17 mouse cellular contexts compared by ENCODE assay signal in the genomic region with DNA sequence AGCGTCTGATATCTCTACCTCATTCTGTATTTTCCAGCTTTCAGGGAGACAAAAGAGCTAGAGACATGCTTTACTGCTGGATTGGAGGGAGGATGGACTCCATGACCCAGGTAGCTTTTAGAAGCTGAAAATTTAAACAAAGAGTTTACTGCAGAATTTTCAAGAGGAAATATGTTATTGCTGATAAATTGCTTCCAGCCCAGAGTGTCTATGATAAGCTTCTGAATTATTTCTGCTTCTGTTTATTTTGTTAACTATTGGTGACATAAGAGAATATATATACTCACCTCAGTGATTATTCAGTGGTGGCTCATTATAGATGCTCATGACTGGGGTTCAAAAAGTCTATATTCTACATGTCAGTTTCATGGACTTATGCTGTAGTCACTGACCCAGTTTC.
DNase-seq lines count a peak whose midpoint lies in the region; TF ChIP-seq lines count a peak whose summit lies in the region.
"Had no signal": no experiment of that assay in that cellular context is flagged by ENCODE, and none has a peak within 500 bp of the region (broad histone marks: within the 10 kb centered on the region; RNA-seq: fewer than 3 reads in every experiment).

No protein-coding gene starts in this region.

- no peak overlapping the region for H3K4me3 ChIP-seq in MEL (ENCODE audit: control insufficient read depth in 1 of 2, insufficient read depth in 1 of 2, low read depth in 2 of 2, low read length in 2 of 2)

- no peak for TF ChIP-seq RAD21 in MEL (IDR thresholded peaks at IDR 0.05; ENCODE audit: low read depth, low read length)

- TF ChIP-seq CTCF in MEL (IDR thresholded peaks at IDR 0.05 in 2 of 3, conservative IDR thresholded peaks at IDR 0.05 in 1 of 3; ENCODE audit: control insufficient read depth in 1 of 3, insufficient read depth in 1 of 3, low read depth in 2 of 3, low read length in 3 of 3, poor library complexity in 1 of 3, severe bottlenecking in 1 of 3), result no peak

- no peak overlapping the region for H3K27ac ChIP-seq in MEL (ENCODE audit: control insufficient read depth, low read depth, low read length)

- no peaks in the 10 kb centered on the region; the same call in 1 of the 2 replicates for H3K9me3 ChIP-seq in MEL (replicated peaks; ENCODE audit: insufficient read depth, low read length)

- H3K79me2 ChIP-seq in MEL (ENCODE audit: control insufficient read depth, insufficient read depth, low read length, poor library complexity), result no peaks in the 10 kb centered on the region

- peaks cover 0 to 8% of the 10 kb centered on the region in 2 experiments; a peak in 2 of 4 replicates for H3K36me3 ChIP-seq in MEL (ENCODE audit: control insufficient read depth in 1 of 2, insufficient read depth in 2 of 2, low read length in 2 of 2)
- H3K36me3 ChIP-seq: G1E had no signal

- peak; percentile 59 to 75; a peak in 3 of 4 replicates for TF ChIP-seq EP300 in MEL (IDR thresholded peaks at IDR 0.05; ENCODE audit: low read depth in 1 of 2, low read length in 2 of 2)

- peaks cover 0 to 5% of the 10 kb centered on the region in 2 experiments; a peak in 1 of 4 replicates for H3K4me1 ChIP-seq in MEL (ENCODE audit: control insufficient read depth in 1 of 2, insufficient read depth in 2 of 2, low read length in 2 of 2)

- H3K27me3 ChIP-seq in MEL (ENCODE audit: control insufficient read depth in 1 of 2, insufficient read depth in 2 of 2, low read length in 2 of 2), result no peaks in the 10 kb centered on the region
- H3K27me3 ChIP-seq: CH12.LX, Patski had no signal

- DNase-seq in MEL (ENCODE audit: low read depth, low spot score), result peak; percentile 8
- DNase-seq in kidney, adult 9 months, result no peak
- DNase-seq: adrenal gland, adult 2 months; adrenal gland, adult 8-10 months; adrenal gland, postnatal 10 days; adrenal gland, postnatal 14 days; adrenal gland, postnatal 25 days; adrenal gland, postnatal 36 days; B cell, adult 2 months; cerebellum, adult 11 months; cerebellum, adult 11-12 months; cerebellum, adult 18-20 months; cerebellum, adult 2 months; cerebellum, adult 8-10 months had no signal

- no peak overlapping the region for H3K9ac ChIP-seq in MEL (ENCODE audit: control insufficient read depth, low read depth, low read length, poor library complexity, severe bottlenecking)

- TF ChIP-seq POLR2A in MEL (IDR thresholded peaks at IDR 0.05; ENCODE audit: control insufficient read depth in 1 of 2, insufficient read depth in 1 of 2, low read depth in 1 of 2, low read length in 2 of 2, poor library complexity in 1 of 2), result no peak

TF ChIP-seq in MEL, 35 proteins besides CTCF, POLR2A, EP300 and RAD21:
- TF ChIP-seq MYC (IDR thresholded peaks at IDR 0.05; ENCODE audit: low read depth, low read length), result no peak
- 0 out of 2 replicates have a peak, but pooled peaks have one; percentile 6 for TF ChIP-seq ZNF384 (IDR thresholded peaks at IDR 0.05; ENCODE audit: low read depth, low read length)
- TF ChIP-seq GATA1 (IDR thresholded peaks at IDR 0.05; ENCODE audit: low read depth, low read length), result peak; percentile 51
- TF ChIP-seq MEF2A (IDR thresholded peaks at IDR 0.05; ENCODE audit: extremely low read depth, insufficient replicate concordance, low read depth, low read length, poor library complexity, severe bottlenecking), result no peak
- 0 out of 2 replicates have a peak, but pooled peaks have one; percentile 15 for TF ChIP-seq ETS1 (IDR thresholded peaks at IDR 0.05; ENCODE audit: low read depth, low read length)
- no peak for TF ChIP-seq USF2 (IDR thresholded peaks at IDR 0.05; ENCODE audit: borderline replicate concordance in 1 of 2, insufficient read depth in 1 of 2, low read depth in 1 of 2, low read length in 2 of 2)
- TF ChIP-seq NRF1 (IDR thresholded peaks at IDR 0.05; ENCODE audit: insufficient read depth, low read depth, low read length, poor library complexity, severe bottlenecking), result no peak
- peak; percentile 74; the same call in 1 of the 2 replicates for TF ChIP-seq TCF12 (IDR thresholded peaks at IDR 0.05; ENCODE audit: low read depth, low read length)
- TF ChIP-seq CHD1 (IDR thresholded peaks at IDR 0.05; ENCODE audit: low read depth, low read length), result no peak
TF ChIP-seq in MEL: peak in this region for 4.
